Mouse (Mus musculus): ENCODE data around the gene Elmod3. TPM values are rescaled to one million over a fixed set of nuclear protein-coding genes. Genes with fewer than 3 reads are reported as not detected.

The Elmod3 gene
- total and polyA plus RNA-seq, 3 experiments: 4.2 to 9.0 (median 7.1) TPM

DNA sequence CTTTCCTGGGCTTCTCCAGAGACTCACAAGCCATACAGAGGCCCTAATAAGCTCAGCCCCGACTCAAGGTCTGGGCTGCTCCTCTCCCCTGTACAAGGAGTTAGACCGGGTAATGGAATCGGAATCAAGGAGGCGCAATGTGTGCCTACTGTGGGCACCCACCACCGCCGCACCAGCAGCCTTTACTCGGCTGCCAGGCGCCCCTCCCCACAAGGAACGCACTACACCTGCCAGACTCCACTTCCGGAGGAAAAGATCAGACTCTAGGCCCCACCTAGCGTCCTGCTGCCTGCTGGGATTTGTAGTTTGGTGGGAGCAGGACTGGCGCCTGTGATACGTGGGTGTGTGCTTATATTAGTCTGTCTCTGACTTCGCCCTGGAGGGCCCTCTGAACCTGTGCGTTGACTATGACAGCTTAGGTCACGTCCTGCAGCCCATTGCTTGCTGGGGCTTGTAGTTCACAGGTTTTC lies 59.6 kb downstream of the Elmod3 start (continued):
- TF ChIP-seq ETS1 (conservative IDR thresholded peaks at IDR 0.05; ENCODE audit: low read depth, low read length) (no peak; the same call in 1 of the 2 replicates), GABPA (IDR thresholded peaks at IDR 0.05; ENCODE audit: insufficient replicate concordance, low read depth, low read length) (peak; percentile 59; the same call in 1 of the 2 replicates), USF1 (IDR thresholded peaks at IDR 0.05; ENCODE audit: low read depth, low read length) (no peak), RAD21 (IDR thresholded peaks at IDR 0.05; ENCODE audit: low read depth, low read length) (no peak), CHD1 (IDR thresholded peaks at IDR 0.05; ENCODE audit: low read depth, low read length) (no peak), BHLHE40 (IDR thresholded peaks at IDR 0.05; ENCODE audit: low read depth, low read length) (0 out of 2 replicates have a peak, but pooled peaks have one; percentile 24), RCOR1 (conservative IDR thresholded peaks at IDR 0.05; ENCODE audit: low read depth, low read length) (no peak), MAFK (IDR thresholded peaks at IDR 0.05; ENCODE audit: insufficient replicate concordance, low read length) (no peak), ZC3H11A (IDR thresholded peaks at IDR 0.05; ENCODE audit: low read depth, low read length) (no peak), NRF1 (IDR thresholded peaks at IDR 0.05; ENCODE audit: low read depth, low read length) (0 out of 2 replicates have a peak, but pooled peaks have one; percentile 27), EP300 (IDR thresholded peaks at IDR 0.05; ENCODE audit: low read length) (no peak), POLR2AphosphoS2 (IDR thresholded peaks at IDR 0.05; ENCODE audit: low read depth, low read length) (no peak), CHD2 (IDR thresholded peaks at IDR 0.05; ENCODE audit: low read length) (peak; percentile 53; the same call in 1 of the 2 replicates)

DNA sequence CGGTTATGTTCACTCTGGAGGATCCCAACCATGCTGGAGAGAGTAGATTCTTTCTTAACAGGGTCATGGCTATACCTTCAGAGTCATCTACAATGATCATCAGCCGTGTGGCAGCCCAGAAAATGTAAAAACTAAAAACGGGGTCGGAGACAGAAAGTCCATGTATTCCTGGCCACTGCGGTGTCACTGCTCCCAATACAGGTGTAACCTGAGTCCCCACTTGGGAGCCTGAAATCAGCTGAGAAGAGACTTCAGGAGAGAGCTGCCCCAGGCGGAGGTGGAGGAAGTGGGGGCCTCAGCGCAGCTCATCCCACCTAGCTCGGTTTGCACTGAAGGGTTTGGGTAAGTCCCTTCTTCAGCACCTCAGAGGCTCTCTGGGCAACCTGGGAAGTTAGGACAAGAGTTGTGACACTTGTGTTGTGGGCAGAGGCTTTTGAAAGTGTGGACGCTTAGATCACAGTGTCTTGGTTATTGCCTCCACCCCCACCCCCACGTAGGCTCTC lies 60.2 kb downstream of the Elmod3 start:
- Histone ChIP-seq H3K79me2 (replicated peaks; ENCODE audit: control insufficient read depth, extremely low read depth, insufficient read depth, poor library complexity, severe bottlenecking) (no peaks in the 10 kb centered on the region), H3K4me3 (replicated peaks in 1 of 3; ENCODE audit: low read depth in 2 of 3, low read length in 2 of 3, poor library complexity in 1 of 3) (peak overlapping the region in 2 of 3 experiments; percentile 52 to 53), H3K27me3 (replicated peaks) (no peaks in the 10 kb centered on the region), H3K9ac (ENCODE audit: insufficient read depth, low read depth) (peak overlapping the region; percentile 15; the same call in 1 of the 2 replicates), H3K36me3 (replicated peaks in 1 of 2; ENCODE audit: control insufficient read depth in 1 of 2, insufficient read depth in 1 of 2, low read length in 1 of 2) (no peaks in the 10 kb centered on the region), H3K4me2 (ENCODE audit: insufficient read depth, low read depth, poor library complexity, severe bottlenecking) (peak overlapping the region; percentile 58), H3K4me1 (ENCODE audit: control insufficient read depth in 1 of 2, insufficient read depth in 2 of 2) (peaks cover 4 to 39% of the 10 kb centered on the region in 2 experiments; a peak in 3 of 4 replicates), H3K27ac (ENCODE audit: insufficient read depth, low read depth) (no peak overlapping the region), H3K9me3 (replicated peaks; ENCODE audit: low read length) (peaks cover 5% of the 10 kb centered on the region)
- TF ChIP-seq UBTF (IDR thresholded peaks at IDR 0.05; ENCODE audit: low read depth, low read length) (no peak), HCFC1 (IDR thresholded peaks at IDR 0.05; ENCODE audit: low read depth, low read length) (no peak), E2F4 (IDR thresholded peaks at IDR 0.05; ENCODE audit: insufficient replicate concordance, low read depth, low read length) (no peak), ELF1 (IDR thresholded peaks at IDR 0.05; ENCODE audit: low read depth, low read length) (no peak), ZKSCAN1 (IDR thresholded peaks at IDR 0.05; ENCODE audit: borderline replicate concordance, low read depth, low read length) (no peak), JUN (IDR thresholded peaks at IDR 0.05; ENCODE audit: insufficient read depth, low read depth, low read length) (no peak), ZC3H11A (IDR thresholded peaks at IDR 0.05; ENCODE audit: low read depth, low read length) (no peak), BHLHE40 (IDR thresholded peaks at IDR 0.05; ENCODE audit: low read depth, low read length) (no peak), MAX (IDR thresholded peaks at IDR 0.05; ENCODE audit: low read length) (no peak), PAX5 (IDR thresholded peaks at IDR 0.05; ENCODE audit: low read length) (no peak), MEF2A (IDR thresholded peaks at IDR 0.05; ENCODE audit: borderline replicate concordance, low read depth, low read length) (no peak), MAFK (IDR thresholded peaks at IDR 0.05; ENCODE audit: insufficient replicate concordance, low read length) (no peak), EP300 (IDR thresholded peaks at IDR 0.05; ENCODE audit: low read length) (no peak), ZMIZ1 (IDR thresholded peaks at IDR 0.05; ENCODE audit: low read depth, low read length) (no peak), USF2 (conservative IDR thresholded peaks at IDR 0.05; ENCODE audit: low read depth, low read length) (no peak), NRF1 (IDR thresholded peaks at IDR 0.05; ENCODE audit: low read depth, low read length) (no peak), NELFE (IDR thresholded peaks at IDR 0.05; ENCODE audit: low read depth, low read length) (no peak), IRF4 (IDR thresholded peaks at IDR 0.05; ENCODE audit: low read depth, low read length) (no peak)
- in situ Hi-C loops (cut with MboI; ENCODE audit: low pct_ligation_motif_present, low pct_unique_long_range_greater_than_20kb, low sequenced_read_pairs) (loop anchor here (5.0 kb wide), 1 partner anchor 111 kb away; no protein-coding TSS in a partner anchor), dilution Hi-C loops (cut with MboI; ENCODE audit: extremely low pct_ligation_motif_present, extremely low pct_unique_long_range_greater_than_20kb, low sequenced_read_pairs) (no loop called here)
- DNase-seq (ENCODE audit: extremely low read depth): no peak
